Mouse (Mus musculus): ENCODE measurements at regions not wholly inside any gene's neighbourhood (a gene's known extent, or its start where the extent isn't known, plus 50 kb on each side); places are given as distances from the start of the nearest gene placed in this dataset.

DNA sequence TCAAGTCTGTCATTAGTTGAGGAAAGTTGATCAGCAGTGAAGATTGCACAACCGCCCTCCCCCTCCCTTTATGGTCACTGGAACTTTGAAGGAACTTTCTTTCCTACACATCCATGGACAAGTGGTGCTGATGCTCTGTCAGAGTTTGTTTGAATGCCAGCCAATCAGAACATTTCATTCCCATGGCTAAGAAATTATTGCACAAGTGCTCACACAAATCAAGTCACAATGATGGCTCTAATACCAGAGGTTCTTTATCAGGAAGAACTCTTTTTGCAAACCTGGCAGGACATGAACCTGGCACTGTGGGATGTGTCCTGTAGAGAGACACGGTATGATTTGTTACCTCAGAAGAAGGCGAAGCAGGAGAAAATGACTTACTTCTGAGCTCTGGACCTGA lies 54.3 kb upstream of the Spry2 start:
- no peak for DNase-seq

DNA sequence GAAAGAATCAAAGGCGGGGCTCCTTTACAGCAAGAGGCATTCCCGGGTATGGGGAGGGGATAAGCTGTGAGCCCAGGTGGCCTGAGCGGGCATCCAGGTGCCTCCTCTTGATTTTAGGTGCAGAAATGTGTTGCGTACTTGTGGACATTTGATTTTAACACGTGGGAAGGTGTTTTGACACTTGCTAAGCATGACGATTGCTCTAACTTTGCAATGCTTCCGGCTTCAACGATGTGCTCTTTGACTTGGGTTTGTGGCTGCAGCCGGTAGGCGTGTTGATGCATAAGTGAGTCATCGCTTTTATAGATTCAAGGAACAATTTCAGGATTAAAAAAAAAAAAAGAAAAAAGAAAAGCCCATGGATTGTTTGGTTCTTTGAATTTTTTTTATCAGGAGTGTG lies 58.5 kb upstream of the Spry2 start:
- no peak for DNase-seq

DNA sequence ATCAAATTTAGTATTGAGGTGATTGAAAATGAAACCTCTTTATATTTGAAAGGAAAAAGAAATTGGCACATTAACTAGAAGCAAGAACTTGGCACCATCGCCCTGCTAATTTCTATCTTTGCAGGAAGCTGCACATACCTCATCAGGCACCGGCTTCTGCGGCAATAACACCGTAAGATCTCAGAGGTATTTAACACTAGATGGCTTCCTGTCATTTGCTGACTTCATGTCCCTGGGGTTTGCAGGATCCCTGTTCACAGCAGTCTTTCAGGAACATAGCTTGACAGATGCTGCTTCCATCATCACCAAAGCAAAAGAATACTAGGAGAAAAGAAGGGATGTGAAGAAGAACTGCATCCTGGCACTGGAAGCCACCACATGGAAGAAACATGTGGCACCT lies 60.2 kb upstream of the Spry2 start:
- no peak for DNase-seq

DNA sequence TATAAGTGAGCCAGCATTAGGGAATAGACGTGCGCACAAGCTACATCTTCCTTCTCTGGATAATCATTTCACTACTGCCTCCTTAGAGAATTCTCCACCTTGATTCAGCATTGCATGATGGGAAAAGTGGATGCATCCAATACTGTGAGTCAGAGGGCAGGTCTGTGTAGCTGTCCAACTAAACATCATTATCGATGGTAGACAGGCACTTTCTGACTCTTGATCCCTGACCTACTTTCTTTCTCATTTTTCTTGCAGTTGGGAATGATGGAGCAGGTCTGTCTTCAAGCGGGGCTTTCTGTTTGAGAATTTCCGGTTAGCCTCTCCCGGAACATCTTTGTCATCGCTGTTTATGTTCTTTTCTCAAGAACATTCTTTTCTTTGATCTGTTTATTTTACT lies 61.4 kb upstream of the Spry2 start:
- no peak for DNase-seq

DNA sequence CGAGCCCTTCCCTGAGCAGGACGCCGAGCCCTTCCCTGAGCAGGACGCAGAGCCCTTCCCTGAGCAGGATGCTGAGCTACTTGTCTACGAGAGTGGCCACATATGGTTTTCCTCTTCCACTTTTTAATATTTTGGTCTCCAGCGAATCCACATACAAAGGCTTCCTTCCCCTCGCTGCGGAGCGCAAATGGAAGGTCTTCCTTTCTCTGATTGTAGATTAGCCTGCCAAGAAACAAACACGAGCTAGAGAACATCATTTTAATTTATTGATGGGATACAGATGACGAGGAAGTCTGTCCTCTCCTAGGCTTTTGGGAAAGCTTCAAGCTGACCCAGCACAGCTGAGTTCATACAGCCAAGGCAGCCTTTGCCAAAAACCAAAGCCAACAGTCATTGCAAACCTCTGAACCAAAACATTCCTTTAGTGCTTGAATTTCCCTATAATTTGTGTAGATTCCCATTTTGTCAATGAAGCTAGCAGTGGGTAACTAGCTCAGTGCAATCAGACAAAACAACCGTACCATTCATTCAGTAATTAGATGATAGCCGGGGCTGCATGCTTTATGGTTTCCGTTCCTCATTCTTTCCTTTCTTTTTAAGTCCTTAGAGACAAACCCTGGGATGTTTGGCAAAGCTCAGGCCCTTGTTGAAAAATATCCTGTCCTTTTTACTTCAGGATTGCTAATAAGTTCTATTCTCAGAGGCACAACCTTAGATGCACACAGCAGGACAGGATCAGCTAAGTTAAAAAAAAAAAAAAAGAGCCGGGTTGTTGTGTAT lies 83.1 kb upstream of the Spry2 start:
- no peak for DNase-seq

DNA sequence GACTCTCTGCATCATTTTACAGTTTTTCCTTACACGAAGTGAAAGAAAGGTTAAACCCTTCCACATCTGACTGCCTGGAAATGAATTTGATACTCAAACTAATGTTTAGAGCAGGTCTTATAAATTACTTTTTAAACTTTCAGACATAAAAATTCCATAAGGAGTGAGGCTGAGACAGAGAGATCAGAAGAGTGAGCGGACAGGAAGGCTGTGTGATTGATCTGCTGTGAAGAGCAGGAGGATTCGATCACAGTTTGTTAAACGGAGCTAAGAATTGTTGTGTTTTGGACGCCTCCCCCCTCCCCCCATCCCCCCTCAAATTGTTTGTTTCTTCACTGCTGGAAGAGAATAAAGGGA lies 83.7 kb upstream of the Spry2 start:
- no peak for DNase-seq

DNA sequence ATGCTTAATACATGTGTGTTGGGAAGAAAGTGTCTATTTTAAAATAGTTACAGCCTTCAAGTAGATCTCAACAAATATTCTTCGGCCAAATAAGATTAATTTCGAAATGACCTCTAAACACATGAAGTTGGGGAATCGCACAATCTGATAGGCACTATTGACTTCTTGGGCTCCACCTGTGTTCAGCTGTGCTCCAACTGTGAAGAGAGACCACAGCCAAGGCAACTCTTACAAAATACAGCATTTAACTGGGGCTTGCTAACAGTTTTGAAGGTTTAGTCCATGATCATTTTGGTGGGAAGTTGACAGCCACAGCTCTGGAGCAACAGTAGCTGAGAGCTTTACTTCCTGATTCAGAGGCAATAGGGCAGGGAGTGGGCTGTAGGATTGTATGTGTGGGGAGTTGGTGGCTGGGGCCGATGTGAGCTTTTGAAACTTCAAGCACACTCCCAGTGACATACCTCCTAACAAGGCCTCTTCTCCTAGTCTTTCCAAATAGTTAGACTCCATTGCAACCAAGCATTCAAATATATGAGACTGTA lies 90.8 kb upstream of the Spry2 start:
- no peak for DNase-seq

DNA sequence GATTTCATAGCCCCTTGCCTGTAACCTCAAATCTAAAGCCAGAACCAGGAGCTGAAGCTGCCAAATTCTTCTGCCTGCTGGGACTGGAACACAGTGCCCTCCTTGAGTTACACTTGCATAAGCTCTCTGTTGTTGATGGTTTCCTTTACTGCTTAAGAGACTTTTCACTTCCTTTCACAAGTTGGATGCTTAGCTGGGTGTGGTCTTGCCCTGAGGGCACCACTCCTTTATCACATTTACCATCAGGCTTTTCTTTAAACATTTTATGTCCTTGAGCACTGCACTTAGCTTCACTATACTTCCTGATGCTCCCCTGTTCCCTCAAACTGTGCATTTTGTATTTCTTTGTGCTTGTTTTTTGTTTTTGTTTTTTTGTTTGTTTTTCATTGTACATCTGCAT lies 92.1 kb upstream of the Spry2 start:
- DNase-seq = no peak

DNA sequence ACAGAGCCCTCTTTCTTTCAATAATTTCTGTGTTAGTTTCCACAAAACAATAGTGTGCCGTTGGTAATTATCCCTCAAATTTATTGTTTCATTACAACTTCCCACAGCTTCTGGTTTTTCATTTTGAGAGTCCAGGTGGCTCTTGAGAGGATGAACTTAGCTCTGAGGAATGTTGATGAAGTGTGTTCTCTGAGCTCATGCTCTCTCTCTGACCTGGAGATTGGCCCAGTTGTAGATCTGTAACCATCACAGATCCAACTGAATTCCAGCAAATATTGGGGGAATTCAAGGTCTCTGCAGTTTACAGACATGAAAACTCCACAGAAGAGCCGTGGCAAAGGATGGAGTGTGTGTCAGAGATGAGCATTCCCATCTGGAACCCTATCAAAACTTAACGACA lies 96.5 kb upstream of the Spry2 start:
- no peak for DNase-seq

DNA sequence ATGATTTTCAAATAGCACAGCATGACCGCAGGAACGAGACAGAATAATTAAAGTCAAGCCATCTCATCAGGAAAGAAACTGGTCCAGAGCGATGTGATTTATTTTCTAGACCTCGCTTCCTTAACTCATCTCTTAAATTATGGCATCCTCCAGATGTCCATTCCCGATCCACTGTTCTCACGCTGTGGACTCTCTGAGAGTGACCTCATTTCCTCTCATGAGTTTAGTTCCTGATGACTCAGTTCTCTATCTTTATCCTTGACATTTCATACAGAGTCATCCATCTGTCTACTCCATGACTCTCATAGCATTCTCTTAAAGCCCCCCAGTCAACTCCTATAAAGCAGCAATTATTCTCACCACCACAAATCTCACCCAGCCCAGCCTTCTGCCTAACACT lies 103.2 kb upstream of the Spry2 start:
- DNase-seq = no peak

DNA sequence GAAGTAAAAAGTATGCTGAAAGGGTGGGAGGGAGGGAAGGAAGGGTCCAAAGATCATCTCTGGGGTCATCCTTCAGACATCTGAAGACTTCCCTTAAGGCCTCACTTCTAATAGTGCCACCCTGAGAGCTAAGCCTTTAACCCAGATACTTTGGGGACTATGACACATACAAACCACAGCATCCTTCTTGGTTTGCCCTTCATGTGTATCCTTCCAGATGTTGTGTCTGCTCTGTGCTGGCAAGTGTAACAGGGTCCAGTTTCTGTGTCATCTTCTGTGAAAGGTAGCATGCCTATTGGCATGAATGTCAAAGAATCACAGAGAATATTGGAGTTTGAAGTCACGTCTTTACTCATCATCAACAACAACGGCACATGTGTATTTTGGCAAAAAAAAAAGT lies 98.2 kb upstream of the Trim52 start:
- DNase-seq = no peak

DNA sequence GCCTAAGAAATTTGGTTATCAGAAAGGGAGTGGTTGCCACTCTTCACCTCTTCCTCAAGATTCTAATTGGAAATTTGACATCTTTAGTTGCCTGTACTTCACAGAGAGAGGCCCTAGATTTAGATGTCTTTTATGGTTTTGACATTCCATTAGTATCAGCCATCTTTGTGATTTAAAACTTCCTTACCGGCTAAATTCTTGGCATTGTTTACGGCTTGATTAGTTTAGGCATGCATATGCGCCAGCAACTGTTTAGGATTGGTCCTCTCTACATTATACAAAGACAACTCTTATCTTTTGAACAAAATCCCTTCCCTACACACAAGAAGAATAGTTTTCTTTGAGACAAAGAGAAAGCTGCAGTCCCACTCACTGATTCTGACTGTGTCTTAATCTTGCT lies 97.0 kb upstream of the Trim52 start:
- DNase-seq = no peak

DNA sequence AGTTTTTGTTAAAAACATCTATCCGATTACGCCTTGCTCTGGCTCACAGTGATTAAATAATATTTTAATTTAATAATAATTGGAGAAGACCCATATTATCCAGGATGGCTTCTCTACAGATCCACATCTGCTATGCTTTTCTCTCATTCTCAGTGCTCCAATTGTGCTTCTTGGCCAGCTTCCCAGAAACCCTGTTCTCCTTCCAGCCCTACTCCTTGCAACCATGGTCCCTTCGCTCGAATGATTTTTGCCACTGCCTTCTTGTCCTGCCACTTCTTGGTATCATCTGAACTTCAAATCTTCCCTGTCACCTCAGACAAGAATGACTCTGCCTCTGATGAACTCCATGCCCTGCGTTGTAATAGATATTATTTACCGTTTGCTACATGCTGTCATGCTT lies 95.0 kb upstream of the Trim52 start:
- DNase-seq = peak; percentile 8

DNA sequence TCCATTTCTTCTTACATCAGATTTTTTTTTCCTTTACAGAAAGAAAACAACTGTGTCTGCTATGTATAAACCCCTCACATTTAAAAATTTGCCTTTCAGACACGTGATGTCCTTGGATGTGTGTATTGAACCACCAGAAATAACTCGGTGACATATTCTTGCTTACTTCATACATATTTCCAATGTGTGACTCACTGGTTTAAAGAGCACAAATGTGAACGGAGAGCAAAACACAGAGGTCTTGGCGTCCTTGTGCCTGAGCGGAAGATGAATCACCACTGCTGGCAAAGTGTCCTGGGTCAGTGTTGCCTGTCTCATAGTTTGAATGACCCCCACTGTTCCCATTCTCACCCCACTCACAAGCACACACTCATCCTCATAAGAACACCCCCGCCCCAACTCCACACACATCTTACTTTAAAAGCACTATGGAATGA lies 94.0 kb upstream of the Trim52 start:
- DNase-seq = peak; percentile 9 to 18

DNA sequence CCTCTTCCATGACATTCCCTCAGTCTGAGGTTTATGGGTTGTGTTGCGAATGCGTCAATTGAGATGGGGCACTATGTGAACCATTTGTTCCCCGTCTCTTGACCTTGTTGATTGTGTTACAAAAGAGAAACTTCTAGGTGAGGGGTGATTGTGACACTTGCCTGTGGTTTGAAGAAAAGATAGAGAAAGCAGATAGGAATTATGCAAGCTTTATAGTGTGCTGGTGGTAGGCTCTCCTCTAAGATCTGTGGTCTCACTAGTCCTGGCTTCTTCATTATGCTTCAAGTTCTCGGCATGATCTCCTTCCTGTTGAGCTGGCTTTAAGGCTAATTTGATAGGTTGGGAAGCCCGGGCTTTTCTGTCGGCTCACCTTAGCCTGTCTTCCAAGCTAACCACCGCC lies 83.2 kb upstream of the Trim52 start:
- no peak for DNase-seq

DNA sequence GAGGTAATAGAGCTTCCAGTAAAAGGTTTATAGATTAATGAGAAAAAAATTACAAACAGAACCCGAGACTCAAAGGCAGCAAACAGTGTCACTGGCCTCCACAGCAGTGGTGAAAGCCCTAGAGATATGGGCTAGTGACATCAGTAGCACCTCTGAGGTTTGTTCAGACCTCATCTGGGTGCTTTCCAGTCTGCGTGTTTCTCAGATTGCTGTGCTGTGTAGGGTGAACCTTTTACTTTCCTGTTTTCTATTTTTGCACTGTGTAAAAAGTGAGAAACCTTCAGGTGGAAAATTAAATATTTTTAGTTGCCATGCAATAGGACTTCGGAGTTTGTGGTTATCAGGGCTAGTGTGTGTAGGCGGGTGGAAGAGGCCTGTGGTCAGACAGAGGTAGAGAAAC lies 79.2 kb upstream of the Trim52 start:
- DNase-seq = no peak

DNA sequence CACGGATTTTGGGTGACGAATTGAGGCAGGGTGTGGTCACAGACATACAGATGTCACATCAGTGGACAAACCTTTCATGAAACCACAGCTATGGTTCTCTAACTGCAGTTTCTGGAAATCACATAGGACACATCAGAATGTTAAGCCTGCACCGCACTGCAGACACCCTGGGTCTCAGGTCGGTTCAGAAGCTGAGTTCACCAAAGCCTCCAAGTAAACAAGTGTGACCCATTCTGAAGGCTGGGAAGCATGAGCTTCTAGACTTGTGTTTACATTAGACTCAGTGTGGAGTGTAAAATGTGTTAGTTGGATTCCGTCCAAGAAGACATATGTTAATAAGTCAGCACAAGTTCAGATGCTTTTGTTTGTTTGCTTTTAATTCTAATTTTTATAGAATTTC lies 78.3 kb upstream of the Trim52 start:
- no peak for DNase-seq

DNA sequence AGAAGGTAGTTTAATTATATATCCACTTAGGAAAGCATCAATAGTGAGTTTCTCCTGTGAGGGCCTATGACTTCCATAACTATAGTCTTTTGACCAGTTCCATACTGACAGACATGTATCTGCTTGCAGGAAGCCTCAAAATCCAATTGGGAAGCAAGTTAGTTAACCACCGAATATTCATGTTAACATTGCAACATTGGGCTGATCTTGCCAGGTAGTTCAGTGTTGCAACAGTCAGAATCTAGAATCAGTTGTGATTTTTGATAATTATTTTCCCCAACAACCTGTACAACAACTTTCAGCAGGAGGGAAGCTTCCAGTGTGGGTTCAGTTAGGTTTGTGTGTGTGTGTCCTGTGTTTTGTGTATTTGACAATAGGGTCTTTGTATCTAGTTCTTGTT lies 74.9 kb upstream of the Trim52 start:
- DNase-seq = no peak

DNA sequence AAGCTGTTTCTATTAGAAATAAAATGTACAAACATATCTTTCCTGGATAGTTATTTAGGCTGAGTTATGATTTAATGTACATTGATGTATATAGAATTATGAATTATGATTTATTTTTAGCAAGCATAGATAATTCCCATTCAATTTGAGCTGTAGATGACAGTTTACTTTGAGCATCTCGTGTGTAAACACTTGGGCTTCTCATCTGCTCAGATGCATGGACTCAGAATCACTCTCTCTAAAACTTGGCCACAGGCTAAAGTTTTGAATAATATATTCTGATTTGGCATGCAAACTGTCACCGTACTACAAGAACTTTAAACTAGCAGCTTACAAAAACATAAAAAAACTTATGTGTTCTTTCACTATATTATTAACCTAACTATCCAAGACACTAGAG lies 72.2 kb upstream of the Trim52 start:
- DNase-seq = no peak

DNA sequence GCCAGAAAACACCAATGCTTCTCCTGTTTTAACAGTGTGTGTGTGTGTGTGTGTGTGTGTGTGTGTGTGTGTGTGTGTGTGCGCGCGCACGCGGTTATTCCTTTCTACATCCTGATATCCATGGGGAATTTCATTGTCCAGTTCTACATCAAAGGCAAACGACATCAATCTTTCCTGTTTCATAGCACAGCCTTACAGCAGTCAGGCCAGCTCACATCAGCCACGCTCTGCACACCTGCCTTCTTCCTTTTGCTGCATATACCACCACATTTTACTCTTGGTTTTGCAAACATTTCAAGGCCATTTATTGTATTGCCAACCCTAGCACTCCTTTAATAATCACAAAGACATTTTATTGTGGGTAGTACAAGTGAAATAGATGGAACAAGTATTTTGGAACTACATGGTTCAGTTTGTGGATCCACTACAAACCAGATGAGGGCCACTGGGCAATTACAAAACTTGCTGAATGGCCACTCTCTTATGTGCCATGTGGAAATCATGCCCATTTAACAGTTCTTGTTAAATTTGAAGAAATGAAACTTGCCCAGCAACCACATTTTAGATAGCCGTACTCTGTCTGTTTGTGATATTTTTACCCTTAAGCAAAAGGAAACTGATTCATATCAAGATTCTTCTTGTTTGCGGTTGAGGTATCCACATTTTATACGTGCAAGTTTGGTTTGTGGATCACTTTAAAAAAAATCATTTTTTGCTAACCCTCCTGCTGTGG lies 70.9 kb upstream of the Trim52 start:
- no peak for DNase-seq

DNA sequence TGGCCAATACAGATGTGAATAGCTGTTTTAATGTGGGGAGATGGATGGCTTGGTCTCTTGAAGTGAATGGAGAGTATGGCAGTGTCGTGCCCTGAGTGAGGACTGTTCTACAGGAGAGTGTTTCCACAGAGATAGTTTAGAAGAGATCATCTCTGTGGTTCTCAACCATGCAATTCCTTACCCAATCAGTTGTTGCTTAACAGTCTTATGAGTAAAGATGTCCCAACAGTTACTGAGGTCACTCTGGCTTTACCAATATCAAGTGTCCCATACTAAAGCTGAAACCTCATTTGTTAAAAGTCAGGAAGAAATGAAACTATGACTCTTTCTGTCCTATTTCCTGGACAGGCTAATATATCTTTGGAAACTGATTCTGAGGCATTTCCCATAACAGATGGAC lies 61.7 kb upstream of the Trim52 start:
- no peak for DNase-seq

DNA sequence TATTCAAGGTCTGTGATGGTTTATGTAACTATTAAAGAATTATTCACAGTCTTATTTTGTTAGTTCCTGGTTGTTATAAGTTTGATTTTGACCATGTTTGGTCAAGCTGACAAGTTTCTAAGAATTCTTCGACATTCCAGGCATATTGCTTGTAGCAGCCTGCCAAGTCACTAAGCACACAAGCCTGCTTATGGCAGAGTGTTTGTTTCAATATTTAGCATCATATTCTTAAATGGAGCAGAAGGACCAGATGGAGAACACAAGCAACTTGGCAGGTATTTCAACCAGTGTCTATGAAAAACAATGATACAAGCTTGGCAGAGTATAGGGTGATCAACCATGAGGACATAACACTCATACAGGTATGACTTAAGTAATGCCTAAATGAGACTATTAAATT lies 55.8 kb upstream of the Trim52 start:
- peak; percentile 17 to 24 for DNase-seq

DNA sequence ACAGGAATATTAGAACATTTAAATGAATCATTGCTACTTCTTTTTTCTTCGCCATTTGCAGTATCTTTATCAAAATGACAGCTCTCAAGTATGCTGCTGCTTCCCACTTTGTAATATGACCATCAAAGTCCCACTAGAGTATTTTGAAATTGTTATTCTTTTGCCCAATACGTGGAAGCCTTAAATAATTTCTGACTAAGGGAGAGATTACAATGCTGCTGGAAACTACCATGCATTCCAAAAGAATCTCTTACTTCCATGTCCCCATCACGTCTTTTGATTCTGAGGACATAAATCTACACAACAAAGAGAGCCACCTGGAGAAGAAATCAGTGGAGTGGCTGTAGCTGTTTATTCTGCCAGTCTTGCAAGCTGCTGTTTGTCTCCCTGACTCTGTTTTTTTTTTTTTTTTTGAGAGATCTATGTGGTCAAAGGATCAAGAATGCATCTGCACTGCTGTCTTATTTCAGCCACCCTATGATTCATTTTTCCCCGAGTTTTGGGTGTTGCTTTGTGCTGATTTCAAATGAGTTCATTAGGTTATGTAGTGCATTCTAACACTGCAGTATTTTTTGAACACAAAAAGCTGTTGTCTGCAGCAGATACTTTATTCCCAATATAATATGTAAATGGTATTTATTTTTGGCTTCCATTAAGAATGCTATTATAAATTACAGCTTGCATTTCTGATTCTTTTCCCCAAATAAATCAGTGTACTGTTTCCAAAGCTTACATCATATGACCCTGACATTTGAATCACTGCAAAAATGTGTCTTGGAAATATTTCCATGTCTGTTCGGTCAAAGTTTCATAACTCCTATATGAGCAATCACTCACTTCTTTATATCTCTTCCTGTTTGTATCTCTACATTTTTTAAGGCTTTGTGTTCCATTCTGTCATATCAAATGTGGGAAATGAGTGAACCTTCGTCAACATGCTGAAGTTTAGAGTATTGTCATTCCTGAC lies 53.1 kb upstream of the Trim52 start:
- DNase-seq = no peak

Data from cerebellum, adult 18-20 months (tissue).